Mouse (Mus musculus): Measurements from ENCODE around the gene Vmn1r233.

Vmn1r233 gene

GRCm38 (mm10) chr17:20996364-20996763 is at the start of gene Vmn1r233:
Vmn1r233 (minus strand) TSS chr17:20996464.
- no peak for DNase-seq (ENCODE audit: low spot score)

- DNase-seq (ENCODE audit: low spot score): peak; percentile 15
Observed at GRCm38 (mm10) chr17:21018410-21019080, 22.3 kb upstream of the Vmn1r233 start.

GRCm38 (mm10) chr17:21009726-21010125 is 13.5 kb upstream of the Vmn1r233 start:
- DNase-seq (ENCODE audit: low spot score): no peak

GRCm38 (mm10) chr17:21008382-21009331 is 12.4 kb upstream of the Vmn1r233 start, which contains the start of gene Zfp160:
Zfp160 (plus strand) TSS chr17:21008903.
- DNase-seq (ENCODE audit: low spot score): peak; percentile 83

- DNase-seq (ENCODE audit: low spot score): no peak
Observed at GRCm38 (mm10) chr17:20993716-20994115, 2.5 kb downstream of the Vmn1r233 start.

- DNase-seq (ENCODE audit: low spot score): no peak
Observed at GRCm38 (mm10) chr17:20966681-20967080, 29.6 kb downstream of the Vmn1r233 start.

GRCm38 (mm10) chr17:20965421-20965820 is 30.8 kb downstream of the Vmn1r233 start:
- no peak for DNase-seq (ENCODE audit: low spot score)

- DNase-seq (ENCODE audit: low spot score): no peak
Observed at GRCm38 (mm10) chr17:20960386-20960785, 35.9 kb downstream of the Vmn1r233 start.

- DNase-seq (ENCODE audit: low spot score): no peak
Observed at GRCm38 (mm10) chr17:20946636-20947035, 49.6 kb downstream of the Vmn1r233 start.

- DNase-seq (ENCODE audit: low spot score): peak; percentile 11
Observed at GRCm38 (mm10) chr17:20946026-20946565, 50.2 kb downstream of the Vmn1r233 start.

GRCm38 (mm10) chr17:20944985-20945891 is 51.0 kb downstream of the Vmn1r233 start, which contains the start of gene Ppp2r1a:
Ppp2r1a (plus strand) TSS chr17:20945311.
- peak; percentile 99 for DNase-seq (ENCODE audit: low spot score)

GRCm38 (mm10) chr17:20944226-20944625 is 52.0 kb downstream of the Vmn1r233 start:
- DNase-seq (ENCODE audit: low spot score): peak; percentile 24

Data from c-Kit-positive CD71-positive TER-119-positive erythroid progenitor cells, embryonic 14.5 days (primary cell).